Mouse (Mus musculus): ENCODE measurements around the gene Cuedc1. TPM values are rescaled to one million over a fixed set of nuclear protein-coding genes. Genes with fewer than 3 reads are reported as not detected.
A peak's percentile ranks its signal among the peaks of the same experiment; 100 is the strongest.
"Not testable (repeated sequence)": the region's sequence is repeated elsewhere in the genome, so short reads cannot be mapped to it uniquely, and the experiment has no call there.

Gene Cuedc1
- polyA plus RNA-seq, 1 experiment from 2014 or later, result 27.1 TPM

DNA sequence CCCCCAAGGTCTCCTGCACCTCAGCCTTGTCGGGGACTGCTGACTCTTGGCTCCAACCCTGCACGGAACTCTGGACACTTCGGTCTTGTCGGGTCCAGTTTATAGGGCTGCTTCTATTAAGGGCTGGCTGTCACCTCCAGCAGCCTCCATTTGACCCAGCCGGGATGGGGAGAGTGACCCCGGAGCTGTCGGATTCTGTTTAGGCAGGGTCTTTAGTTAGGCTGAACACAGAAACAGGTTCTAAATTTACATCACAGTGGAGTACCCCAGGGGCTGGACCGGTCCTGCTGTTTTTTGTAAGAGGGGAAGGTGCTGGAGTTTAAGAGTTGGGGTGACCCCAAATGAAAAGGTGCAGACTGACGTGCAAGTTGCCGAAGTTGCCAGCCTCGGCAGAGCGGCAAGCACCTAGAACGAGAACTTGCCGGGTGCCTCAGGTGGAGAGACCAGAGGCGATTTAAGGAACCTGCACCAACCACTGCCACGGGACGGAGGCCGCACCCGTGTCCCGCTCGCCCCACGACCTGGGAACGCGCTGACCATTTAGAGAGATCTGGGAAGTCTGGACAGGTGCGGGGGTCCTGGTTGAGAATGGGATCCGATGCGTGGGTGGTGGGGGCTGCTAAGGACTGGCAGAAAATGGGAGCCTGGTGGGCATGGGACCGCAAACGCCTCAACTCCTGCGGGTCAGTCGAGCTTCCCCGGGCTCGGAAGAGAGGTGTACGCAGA, 95.4 kb downstream of the Cuedc1 start:
- H3K27ac ChIP-seq, result peak overlapping the region; percentile 19
- H3K4me1 ChIP-seq (replicated peaks), result peaks cover 40% of the 10 kb centered on the region
- no peak for DNase-seq (ENCODE audit: low spot score)
- H3K9me3 ChIP-seq, result no peaks in the 10 kb centered on the region
- peaks cover 68% of the 10 kb centered on the region for H3K27me3 ChIP-seq (ENCODE audit: insufficient read depth, poor library complexity, severe bottlenecking)
- peaks cover 17% of the 10 kb centered on the region for H3K36me3 ChIP-seq
- 2% methylated on average over 34 of the region's 34 CpGs for WGBS
- peak overlapping the region; percentile 36 for H3K4me3 ChIP-seq

DNA sequence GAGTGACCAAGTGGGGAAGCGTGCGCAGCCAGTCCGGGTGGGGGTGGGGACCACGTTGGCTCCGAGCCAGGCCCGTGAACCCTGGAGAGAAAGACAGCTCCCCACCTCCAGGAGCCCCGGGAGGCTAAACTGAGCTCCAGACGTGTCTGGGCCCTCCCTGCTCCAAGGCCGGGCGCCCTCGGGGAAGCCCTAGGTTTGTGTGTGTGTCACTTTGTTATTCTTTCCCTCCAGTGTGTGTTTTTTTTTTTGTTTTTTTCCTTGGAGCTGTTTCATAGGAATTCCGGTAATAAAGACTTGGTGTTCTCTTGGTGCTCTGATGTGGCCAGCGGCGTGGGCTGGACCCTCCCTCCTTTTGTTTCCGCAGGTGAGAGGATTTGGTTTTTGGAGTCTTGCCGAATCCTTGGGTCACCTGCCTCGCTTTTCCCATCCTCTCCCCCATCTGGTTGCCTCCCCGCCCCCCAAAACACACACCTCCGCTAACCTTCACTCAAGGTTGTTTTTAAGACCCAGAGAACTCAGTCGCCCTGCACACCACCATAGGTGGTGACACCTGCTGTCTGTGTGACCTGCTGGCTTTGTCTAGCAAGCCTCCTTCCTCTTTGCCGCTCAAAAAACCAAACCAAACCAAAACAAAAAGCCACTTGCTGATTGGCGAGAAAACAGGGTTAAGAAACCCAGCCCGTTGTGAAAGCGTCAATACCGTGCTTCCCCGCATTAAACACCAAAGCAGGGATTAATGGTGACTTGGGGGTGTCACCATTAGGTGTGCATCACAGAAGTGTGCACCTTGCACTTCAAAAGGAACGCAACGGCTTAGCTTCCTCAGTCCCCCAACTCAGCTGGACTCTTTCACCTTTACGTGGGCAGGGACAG, 96.2 kb downstream of the Cuedc1 start:
- Histone ChIP-seq H3K27ac (peak overlapping the region; percentile 19), H3K36me3 (peaks cover 17% of the 10 kb centered on the region), H3K27me3 (ENCODE audit: insufficient read depth, poor library complexity, severe bottlenecking) (peaks cover 62% of the 10 kb centered on the region), H3K4me3 (peak overlapping the region; percentile 36), H3K4me1 (replicated peaks) (peaks cover 44% of the 10 kb centered on the region), H3K9me3 (no peaks in the 10 kb centered on the region)
- no peak for DNase-seq (ENCODE audit: low spot score)
- 8% methylated on average over 29 of the region's 29 CpGs for WGBS

DNA sequence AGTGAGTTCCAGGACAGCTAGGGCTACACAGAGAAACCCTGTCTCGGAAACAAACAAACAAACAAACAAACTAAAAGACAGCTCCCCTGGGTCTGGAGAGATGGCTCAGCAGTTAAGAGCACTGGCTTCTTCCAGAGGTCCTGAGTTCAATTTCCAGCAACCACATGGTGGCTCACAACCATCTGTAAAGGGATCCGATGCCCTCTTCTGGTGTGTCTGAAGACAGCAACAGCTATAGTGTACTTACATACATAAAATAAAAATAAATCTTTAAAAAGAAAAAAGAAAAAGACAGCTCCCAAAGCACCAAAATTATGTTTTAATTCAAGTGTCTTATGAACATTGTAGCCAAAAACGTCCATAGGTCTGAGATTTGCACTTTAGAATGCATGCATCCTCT, 97.8 kb downstream of the Cuedc1 start:
- DNase-seq (ENCODE audit: low spot score); H3K9me3 ChIP-seq; H3K27ac ChIP-seq; H3K4me3 ChIP-seq: not testable (repeated sequence)
- H3K4me1 ChIP-seq (replicated peaks), result peaks cover 43% of the 10 kb centered on the region
- peaks cover 11% of the 10 kb centered on the region; the same call in 1 of the 2 replicates for H3K36me3 ChIP-seq
- 84% methylated on average over 3 of the region's 3 CpGs for WGBS
- peaks cover 61% of the 10 kb centered on the region for H3K27me3 ChIP-seq (ENCODE audit: insufficient read depth, poor library complexity, severe bottlenecking)

DNA sequence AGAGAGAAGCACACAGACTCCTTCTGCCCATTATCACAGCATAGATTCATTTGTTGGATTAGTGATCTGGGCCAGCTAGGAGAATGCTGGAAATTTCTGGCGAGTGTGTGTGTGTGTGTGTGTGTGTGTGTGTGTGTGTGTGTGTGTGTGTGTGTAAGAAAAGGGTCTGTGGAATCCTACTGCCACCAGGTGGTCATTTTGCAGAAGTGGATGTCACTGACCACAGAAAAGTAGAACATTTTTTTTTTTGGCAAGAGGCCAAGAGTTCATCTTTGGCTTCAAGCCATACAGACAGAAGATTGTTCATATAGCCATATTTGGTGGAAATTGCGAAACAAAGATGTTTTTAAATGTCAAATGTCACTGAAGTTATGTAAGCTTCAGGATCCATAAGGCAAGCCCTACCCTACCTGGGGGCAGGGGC, 99.3 kb downstream of the Cuedc1 start:
- no peak overlapping the region for H3K27ac ChIP-seq
- DNase-seq (ENCODE audit: low spot score), result peak; percentile 66
- H3K27me3 ChIP-seq (ENCODE audit: insufficient read depth, poor library complexity, severe bottlenecking), result peaks cover 46% of the 10 kb centered on the region
- no peak overlapping the region for H3K4me3 ChIP-seq
- H3K36me3 ChIP-seq, result no peaks in the 10 kb centered on the region
- peaks cover 44% of the 10 kb centered on the region for H3K4me1 ChIP-seq (replicated peaks)
- no peaks in the 10 kb centered on the region for H3K9me3 ChIP-seq
- 8% methylated on average over 2 of the region's 2 CpGs for WGBS

DNA sequence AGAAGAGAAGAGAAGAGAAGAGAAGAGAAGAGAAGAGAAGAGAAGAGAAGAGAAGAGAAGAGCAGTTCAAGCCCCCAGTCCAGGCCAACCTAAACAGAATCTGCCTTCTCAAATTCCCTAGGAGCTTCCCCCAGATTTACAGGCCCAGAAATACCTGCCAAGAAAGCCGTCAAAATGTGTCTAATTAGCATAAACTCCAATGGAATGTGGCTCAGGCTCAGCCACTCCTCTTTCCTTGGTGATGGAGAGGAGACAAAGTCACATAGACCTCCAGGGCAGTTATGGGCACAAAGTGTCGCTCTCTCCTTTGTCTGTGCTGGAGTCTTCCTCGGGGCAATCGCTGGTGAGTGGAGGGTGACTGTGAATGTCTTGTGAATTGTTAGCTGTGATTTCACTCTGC, 100.4 kb downstream of the Cuedc1 start:
- Histone ChIP-seq H3K4me1 (replicated peaks) (peaks cover 44% of the 10 kb centered on the region), H3K36me3 (no peaks in the 10 kb centered on the region), H3K27ac (no peak overlapping the region), H3K4me3 (no peak overlapping the region), H3K9me3 (no peaks in the 10 kb centered on the region), H3K27me3 (ENCODE audit: insufficient read depth, poor library complexity, severe bottlenecking) (peaks cover 36% of the 10 kb centered on the region)
- 28% methylated on average over 4 of the region's 4 CpGs for WGBS
- no peak for DNase-seq (ENCODE audit: low spot score)

DNA sequence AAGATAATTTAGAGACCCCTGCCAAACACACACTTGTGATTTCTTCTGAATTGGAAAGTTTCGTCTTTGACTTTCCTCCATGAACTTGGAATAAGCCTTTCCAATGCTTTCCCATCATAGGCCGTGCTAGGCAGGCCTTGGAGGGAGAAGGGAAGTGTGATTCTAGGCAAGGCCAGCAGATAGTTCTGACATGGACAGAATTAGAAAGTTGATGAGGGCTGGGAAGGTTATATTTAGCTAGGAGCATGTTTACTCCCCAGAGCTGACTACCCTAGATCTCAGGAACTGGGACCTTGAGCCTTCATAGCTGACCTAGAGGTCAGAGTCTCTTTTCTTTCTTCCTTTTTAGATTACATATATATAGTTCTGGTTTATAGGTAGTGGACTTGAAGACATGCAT, 103.3 kb downstream of the Cuedc1 start:
- Histone ChIP-seq H3K27ac (peak overlapping the region; percentile 69; the same call in 1 of the 2 replicates), H3K27me3 (ENCODE audit: insufficient read depth, poor library complexity, severe bottlenecking) (peaks cover 7% of the 10 kb centered on the region; the same call in 1 of the 2 replicates), H3K36me3 (peaks cover 7% of the 10 kb centered on the region), H3K4me3 (no peak overlapping the region), H3K4me1 (replicated peaks) (peaks cover 49% of the 10 kb centered on the region), H3K9me3 (no peaks in the 10 kb centered on the region)
- DNase-seq (ENCODE audit: low spot score), result no peak
- 85% methylated on average over 2 of the region's 2 CpGs for WGBS

DNA sequence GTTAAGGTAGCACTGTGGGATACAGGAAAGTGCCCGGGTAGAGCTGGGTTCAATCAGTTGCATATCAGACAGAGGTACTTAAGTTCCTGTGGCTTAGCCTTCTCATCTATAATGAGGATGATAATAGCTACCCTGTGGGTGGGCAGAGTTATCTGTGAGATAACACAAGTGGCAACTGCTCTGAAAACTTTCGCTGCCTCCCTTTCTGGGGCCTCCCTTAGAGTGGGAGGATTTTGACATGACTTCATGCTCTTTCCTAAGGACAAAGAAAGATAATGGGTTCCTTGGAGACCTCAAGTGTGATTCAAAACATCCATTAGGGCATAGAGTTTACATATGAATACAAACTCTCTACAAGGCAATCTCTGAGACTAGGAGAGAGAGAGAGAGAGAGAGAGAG, 104.2 kb downstream of the Cuedc1 start:
- no peaks in the 10 kb centered on the region for H3K9me3 ChIP-seq
- H3K4me3 ChIP-seq, result peak overlapping the region; percentile 11; the same call in 1 of the 2 replicates
- peaks cover 50% of the 10 kb centered on the region for H3K4me1 ChIP-seq (replicated peaks)
- no peak for DNase-seq (ENCODE audit: low spot score)
- peaks cover 11% of the 10 kb centered on the region for H3K36me3 ChIP-seq
- peak overlapping the region; percentile 69 for H3K27ac ChIP-seq
- 6% methylated on average over 2 of the region's 2 CpGs for WGBS
- H3K27me3 ChIP-seq (ENCODE audit: insufficient read depth, poor library complexity, severe bottlenecking), result peaks cover 7% of the 10 kb centered on the region; the same call in 1 of the 2 replicates

DNA sequence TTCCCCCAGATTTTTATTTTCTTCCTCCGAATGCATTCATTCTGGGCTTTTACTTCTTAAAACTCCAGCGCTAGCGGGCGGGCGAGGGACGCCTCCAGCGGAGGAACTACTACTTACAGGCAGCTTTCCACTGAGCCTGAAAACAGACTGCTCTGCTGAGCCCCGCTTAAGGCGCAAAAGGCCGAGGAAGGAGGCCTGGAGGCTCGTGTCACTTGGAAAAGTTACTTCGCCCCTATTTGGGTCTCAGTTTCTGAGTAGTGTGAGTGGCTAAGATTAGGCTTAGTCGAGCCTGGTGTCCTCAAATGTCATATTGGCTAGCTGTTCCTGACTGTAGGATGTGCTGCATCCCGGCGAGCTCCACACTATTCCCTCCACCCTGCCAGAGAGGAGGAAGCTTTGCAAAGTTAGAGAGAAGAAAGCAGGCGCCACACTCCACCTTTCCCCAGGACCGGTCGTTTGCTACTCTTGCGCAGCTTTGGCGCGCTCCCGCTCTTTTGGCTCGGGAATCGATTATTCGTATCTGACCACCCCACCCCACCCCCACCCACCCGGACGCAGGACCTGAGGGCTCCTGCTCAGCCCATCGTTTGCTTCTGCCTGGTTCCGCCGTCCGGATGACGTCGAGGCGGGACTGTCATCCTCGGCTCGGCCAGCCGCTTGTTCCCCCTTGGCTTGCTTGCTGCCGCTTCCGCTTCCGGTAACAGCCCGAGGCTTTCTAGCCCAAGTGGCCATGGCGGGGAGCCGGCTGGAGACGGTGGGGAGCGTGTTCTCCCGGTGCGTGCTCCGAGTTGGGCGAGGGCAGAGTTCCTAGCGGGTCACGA, 106.1 kb downstream of the Cuedc1 start, which contains the start of gene Mrps23:
Gene Mrps23 (plus strand): TSS at position 677 of the 821 bp plus-strand sequence.
- WGBS, result under 1% methylated on average over 51 of the region's 51 CpGs
- Histone ChIP-seq H3K27ac (peak within 1 kb of the TSS; percentile 93), H3K36me3 (peaks cover 29% of the 10 kb centered on the region), H3K4me3 (peak within 1 kb of the TSS; percentile 81), H3K27me3 (ENCODE audit: insufficient read depth, poor library complexity, severe bottlenecking) (peaks cover 7% of the 10 kb centered on the region; the same call in 1 of the 2 replicates), H3K4me1 (replicated peaks) (peaks cover 43% of the 10 kb centered on the region), H3K9me3 (no peaks in the 10 kb centered on the region)
- DNase-seq (ENCODE audit: low spot score), result peak; percentile 94

DNA sequence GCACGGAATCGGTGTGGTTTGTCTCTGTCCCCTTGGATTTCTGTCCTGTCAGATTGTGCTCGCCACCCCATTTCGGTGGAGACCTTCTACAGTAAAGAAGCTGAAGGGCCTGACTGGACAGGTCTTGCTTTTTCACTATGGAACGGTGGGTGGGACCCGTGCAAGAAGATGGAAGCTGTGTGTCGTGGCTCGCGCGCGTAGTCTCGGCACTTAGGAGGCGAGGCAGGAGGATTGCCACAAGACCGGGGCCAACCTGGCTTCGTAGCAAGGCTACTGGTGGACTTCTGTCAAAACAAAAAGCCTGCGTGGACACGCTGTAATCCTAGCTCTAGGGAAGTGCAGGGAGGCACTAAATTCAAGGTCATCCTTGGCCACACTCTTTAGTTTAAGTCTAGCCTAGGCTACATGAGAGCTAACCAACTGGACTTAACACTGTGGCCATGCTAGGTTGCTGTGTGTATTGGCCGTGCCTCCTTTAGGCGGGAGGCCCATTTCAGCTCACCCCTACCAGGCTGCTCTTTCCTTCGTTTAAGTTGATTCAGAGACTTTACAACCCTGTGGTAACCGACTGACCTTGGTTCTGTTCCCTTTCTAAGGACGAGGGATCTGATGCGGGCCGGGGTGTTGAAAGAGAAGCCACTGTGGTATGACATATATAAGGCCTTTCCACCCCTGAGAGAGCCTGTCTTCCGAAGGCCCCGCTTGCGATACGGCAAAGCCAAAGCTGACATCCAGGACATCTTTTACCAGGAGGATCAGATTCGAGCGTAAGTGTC, 106.9 kb downstream of the Cuedc1 start:
- peaks cover 5% of the 10 kb centered on the region; the same call in 1 of the 2 replicates for H3K27me3 ChIP-seq (ENCODE audit: insufficient read depth, poor library complexity, severe bottlenecking)
- H3K4me3 ChIP-seq, result peak overlapping the region; percentile 81
- H3K27ac ChIP-seq, result peak overlapping the region; percentile 93
- 34% methylated on average over 30 of the region's 30 CpGs for WGBS
- no peak for DNase-seq (ENCODE audit: low spot score)
- peaks cover 38% of the 10 kb centered on the region for H3K36me3 ChIP-seq
- peaks cover 41% of the 10 kb centered on the region for H3K4me1 ChIP-seq (replicated peaks)
- H3K9me3 ChIP-seq, result no peaks in the 10 kb centered on the region

DNA sequence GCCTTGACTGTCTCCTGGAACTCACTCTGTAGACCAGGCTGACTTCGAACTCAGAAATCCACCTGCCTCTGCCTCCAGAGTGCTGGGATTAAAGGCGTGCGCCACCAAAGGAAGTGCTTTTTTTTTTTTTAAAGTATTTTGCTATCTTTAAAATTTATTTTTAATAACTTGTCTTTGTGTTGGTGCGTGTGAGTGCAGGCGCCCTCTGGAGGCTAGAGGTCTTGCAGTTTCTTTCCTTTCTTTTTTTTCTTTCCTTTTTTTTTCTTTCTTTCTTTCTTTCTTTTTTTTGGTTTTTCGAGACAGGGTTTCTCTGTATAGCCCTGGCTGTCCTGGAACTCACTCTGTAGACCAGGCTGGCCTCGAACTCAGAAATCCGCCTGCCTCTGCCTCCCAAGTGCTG, 108.7 kb downstream of the Cuedc1 start:
- whole genome bisulfite sequencing, result 90% methylated on average over 8 of the region's 8 CpGs
- not testable (repeated sequence) for H3K27ac ChIP-seq; DNase-seq (ENCODE audit: low spot score); H3K4me3 ChIP-seq; H3K9me3 ChIP-seq; H3K27me3 ChIP-seq (ENCODE audit: insufficient read depth, poor library complexity, severe bottlenecking)
- H3K4me1 ChIP-seq (replicated peaks), result peaks cover 38% of the 10 kb centered on the region
- peaks cover 56% of the 10 kb centered on the region for H3K36me3 ChIP-seq

DNA sequence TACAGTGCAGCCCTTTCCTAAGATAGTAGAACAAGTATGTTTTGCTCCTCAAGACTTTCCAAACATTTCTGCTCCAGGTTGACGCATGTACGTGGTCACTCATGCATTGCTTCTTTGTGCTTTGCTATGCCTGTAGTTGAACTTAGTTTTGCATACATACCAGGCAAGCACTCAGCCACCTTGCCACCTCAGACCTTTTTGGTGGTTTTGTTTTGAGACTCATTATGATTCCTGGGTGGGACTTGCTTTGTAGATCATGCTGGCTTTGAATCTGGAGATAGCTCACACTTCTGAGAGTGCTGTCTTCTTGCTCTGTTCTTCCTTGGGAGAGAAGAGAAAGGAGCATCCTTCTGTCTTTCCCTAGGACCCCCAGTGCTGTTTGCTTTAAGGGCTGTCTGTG, 109.8 kb downstream of the Cuedc1 start:
- H3K9me3 ChIP-seq, result no peaks in the 10 kb centered on the region
- H3K4me1 ChIP-seq (replicated peaks), result peaks cover 27% of the 10 kb centered on the region
- no peak overlapping the region for H3K4me3 ChIP-seq
- no peak for DNase-seq (ENCODE audit: low spot score)
- 94% methylated on average over 2 of the region's 2 CpGs for WGBS
- no peak overlapping the region for H3K27ac ChIP-seq
- H3K27me3 ChIP-seq (ENCODE audit: insufficient read depth, poor library complexity, severe bottlenecking), result no peaks in the 10 kb centered on the region
- H3K36me3 ChIP-seq, result peaks cover 67% of the 10 kb centered on the region

All from hindbrain, embryonic 10.5 days (tissue).